Mouse (Mus musculus) brain, embryonic 14.5 days (tissue): ENCODE data around the gene Helt.

Source experiments
- CTCF ChIP-seq: fragments of 200-500 bp; IDR thresholded peaks from 2 replicates; pipeline ENCODE4 v1.5.1; 2012; ENCODE audit warnings: inconsistent platforms, mild to moderate bottlenecking, moderate library complexity, borderline replicate concordance; ENCODE audit not compliant: insufficient read depth, insufficient read length; ENCODE audit errors: extremely low read depth
- POLR2A ChIP-seq: fragments of 200-500 bp; IDR thresholded peaks from 2 replicates; pipeline ENCODE4 v1.6.1; 2012; ENCODE audit warnings: mild to moderate bottlenecking, inconsistent platforms, borderline replicate concordance; ENCODE audit not compliant: poor library complexity, insufficient read depth, insufficient read length, severe bottlenecking; ENCODE audit errors: extremely low read depth

DNA sequence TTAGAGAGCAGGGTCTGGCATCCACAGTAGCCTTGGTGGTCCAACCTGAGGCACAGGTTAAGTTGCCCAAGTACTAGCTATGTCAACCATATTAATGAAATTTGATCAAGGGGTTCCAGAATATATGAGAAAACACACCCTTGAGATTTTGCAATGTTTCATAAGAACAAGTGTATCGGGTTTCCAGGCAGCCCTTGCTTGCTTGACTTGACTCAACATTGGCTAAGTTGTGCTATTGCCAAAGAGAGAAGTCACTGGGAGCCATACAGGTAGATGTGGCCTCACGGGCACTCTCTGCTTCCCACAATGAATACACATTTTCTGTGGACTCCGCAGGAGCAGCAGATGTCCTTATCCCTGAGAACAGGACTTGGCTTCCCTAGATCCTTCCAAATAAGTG lies 19.3 kb upstream of the Helt start:
- TF ChIP-seq POLR2A, result no peak
- no peak for TF ChIP-seq CTCF
